Comparison of ENCODE assay signal across 8 mouse cellular contexts in the genomic region with DNA sequence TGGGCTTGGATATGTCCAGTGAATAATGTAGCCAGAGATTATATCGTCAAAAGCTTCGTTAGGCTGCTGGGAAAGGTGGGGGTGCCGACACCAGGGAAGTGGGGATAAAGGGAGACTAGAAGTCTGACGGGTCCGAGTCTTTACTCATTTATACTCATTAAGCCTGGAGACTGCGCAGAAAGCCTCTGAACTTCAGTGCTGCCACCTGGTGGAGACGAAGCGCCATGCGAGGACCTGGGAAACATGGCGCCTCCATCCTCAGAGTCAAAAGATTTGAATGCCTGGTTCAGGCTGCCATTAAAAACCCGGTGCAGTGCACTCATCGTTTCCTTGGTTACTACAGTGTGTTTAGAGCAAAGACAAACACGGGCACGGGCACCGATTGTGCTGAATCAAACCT.
A peak's percentile ranks its signal among the peaks of the same experiment; 100 is the strongest.
DNase-seq lines count a peak whose midpoint lies in the region; ATAC-seq and TF ChIP-seq lines count a peak whose summit lies in the region.

No protein-coding gene starts in this region.

- no peak overlapping the region for H3K4me3 ChIP-seq in midbrain, embryonic 11.5 days (ENCODE audit: low read depth, low read length)
- no peak overlapping the region for H3K4me3 ChIP-seq in midbrain, embryonic 15.5 days
- H3K4me3 ChIP-seq in bone marrow macrophage, adult 2 months (ENCODE audit: insufficient read depth, low read length): no peak overlapping the region
- no peak overlapping the region for H3K4me3 ChIP-seq in neural tube, embryonic 11.5 days (ENCODE audit: low read depth, low read length)

- no peaks in the 10 kb centered on the region for H3K27me3 ChIP-seq in midbrain, embryonic 11.5 days (ENCODE audit: control insufficient read depth, insufficient read depth, low read length)
- no peaks in the 10 kb centered on the region for H3K27me3 ChIP-seq in midbrain, embryonic 15.5 days (replicated peaks)
- no peaks in the 10 kb centered on the region for H3K27me3 ChIP-seq in neural tube, embryonic 11.5 days (ENCODE audit: control insufficient read depth, insufficient read depth, low read length)

- peak; percentile 86 for TF ChIP-seq CTCF in bone marrow macrophage, adult 2 months (IDR thresholded peaks at IDR 0.05; ENCODE audit: low read depth, low read length)

- intact Hi-C loops in left cerebral cortex, postnatal 14 days (cut with DNase I): no loop called here

- H3K4me1 ChIP-seq in midbrain, embryonic 11.5 days (ENCODE audit: control insufficient read depth, insufficient read depth, low read length): no peaks in the 10 kb centered on the region
- H3K4me1 ChIP-seq in midbrain, embryonic 15.5 days: no peaks in the 10 kb centered on the region
- no peaks in the 10 kb centered on the region for H3K4me1 ChIP-seq in bone marrow macrophage, adult 2 months (ENCODE audit: control insufficient read depth, insufficient read depth, low read length)
- H3K4me1 ChIP-seq in neural tube, embryonic 11.5 days (ENCODE audit: control insufficient read depth, insufficient read depth, low read length): no peaks in the 10 kb centered on the region

- no peak overlapping the region for H3K27ac ChIP-seq in midbrain, embryonic 11.5 days (ENCODE audit: low read depth, low read length)
- H3K27ac ChIP-seq in midbrain, embryonic 15.5 days: no peak overlapping the region
- H3K27ac ChIP-seq in bone marrow macrophage, adult 2 months (ENCODE audit: insufficient read depth, low read depth, low read length): no peak overlapping the region
- no peak overlapping the region for H3K27ac ChIP-seq in neural tube, embryonic 11.5 days (ENCODE audit: low read depth, low read length)

- peak; percentile 90 for DNase-seq in midbrain, embryonic 11.5 days (ENCODE audit: low spot score, missing footprints)
- peak; percentile 44 for DNase-seq in forelimb bud, embryonic 11.5 days (ENCODE audit: low read depth, low spot score)
- DNase-seq in induced T-regulatory cell, adult 2 months (ENCODE audit: low read depth): peak; percentile 63
- peak; percentile 22 to 38 for DNase-seq in left cerebral cortex, postnatal 14 days (ENCODE audit: low spot score in 2 of 2)
- peak; percentile 46 for DNase-seq in neural tube, embryonic 11.5 days (ENCODE audit: low spot score)
- DNase-seq in thymus, postnatal 25 days: peak; percentile 67

- H3K4me2 ChIP-seq in midbrain, embryonic 11.5 days: no peak overlapping the region
- no peak overlapping the region for H3K4me2 ChIP-seq in midbrain, embryonic 15.5 days
- H3K4me2 ChIP-seq in neural tube, embryonic 11.5 days (ENCODE audit: low read depth): no peak overlapping the region

- peak; percentile 11; the same call in 1 of the 2 replicates for ATAC-seq in midbrain, embryonic 11.5 days (ENCODE audit: low FRiP score)
- ATAC-seq in midbrain, embryonic 15.5 days (replicated peaks): no peak
- ATAC-seq in neural tube, embryonic 11.5 days (ENCODE audit: insufficient read depth, low FRiP score, low TSS enrichment): no peak

- H3K9me3 ChIP-seq in midbrain, embryonic 11.5 days (ENCODE audit: control insufficient read depth, low read length): no peaks in the 10 kb centered on the region
- H3K9me3 ChIP-seq in midbrain, embryonic 15.5 days: no peaks in the 10 kb centered on the region
- no peaks in the 10 kb centered on the region for H3K9me3 ChIP-seq in neural tube, embryonic 11.5 days (ENCODE audit: control insufficient read depth, low read length)

- TF ChIP-seq POLR2A in bone marrow macrophage, adult 2 months (IDR thresholded peaks at IDR 0.05; ENCODE audit: borderline replicate concordance, low read depth, low read length): no peak

- H3K9ac ChIP-seq in midbrain, embryonic 11.5 days (ENCODE audit: low read length): no peak overlapping the region
- H3K9ac ChIP-seq in midbrain, embryonic 15.5 days: no peak overlapping the region
- no peak overlapping the region for H3K9ac ChIP-seq in neural tube, embryonic 11.5 days (ENCODE audit: low read length)

- H3K36me3 ChIP-seq in midbrain, embryonic 11.5 days (ENCODE audit: control insufficient read depth, insufficient read depth, low read length): no peaks in the 10 kb centered on the region
- H3K36me3 ChIP-seq in midbrain, embryonic 15.5 days (replicated peaks): no peaks in the 10 kb centered on the region
- H3K36me3 ChIP-seq in neural tube, embryonic 11.5 days (ENCODE audit: control insufficient read depth, insufficient read depth, low read length): no peaks in the 10 kb centered on the region

- WGBS in midbrain, embryonic 11.5 days: 56% methylated on average over 15 of the region's 15 CpGs
- WGBS in midbrain, embryonic 15.5 days: 59% methylated on average over 15 of the region's 15 CpGs
- WGBS in neural tube, embryonic 11.5 days: 57% methylated on average over 15 of the region's 15 CpGs

Comparison
In these comparisons a context has a peak if more than half of its experiments do, and no peak if none do; other contexts are left out.
1. DNase-seq: peak in every context shown above with its lines; median percentile 90 in midbrain, embryonic 11.5 days; 67 in thymus, postnatal 25 days; 63 in induced T-regulatory cell, adult 2 months; 46 in neural tube, embryonic 11.5 days; 44 in forelimb bud, embryonic 11.5 days; 30 in left cerebral cortex, postnatal 14 days.